Mouse (Mus musculus) cerebellum, adult 11-12 months (tissue): Measurements from ENCODE around the gene Rprd1b.

Experiments
- DNase-seq: peaks from one replicate; pipeline ENCODE4 v3.0.0; 2022

Gene Rprd1b

DNA sequence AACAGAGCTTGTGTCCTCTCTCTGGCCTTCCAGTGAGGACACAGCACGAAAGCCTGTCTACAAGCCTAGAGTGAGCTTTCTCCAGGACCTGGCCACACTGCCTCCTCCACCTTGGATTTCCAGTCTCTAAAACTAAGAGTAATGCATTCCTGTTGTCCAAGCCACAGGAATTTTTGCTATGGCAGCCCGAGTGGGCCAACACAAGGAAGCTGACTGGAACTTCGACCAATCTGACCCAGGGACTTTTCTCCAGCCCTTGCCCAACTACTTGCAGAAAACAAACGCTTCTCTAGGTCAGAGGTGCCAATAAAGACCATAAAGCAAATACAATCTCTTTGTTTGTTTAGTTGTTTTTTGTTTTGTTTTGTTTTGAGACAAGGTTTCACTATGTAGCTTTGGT is 61.8 kb downstream of the Rprd1b start:
- DNase-seq = no peak

DNA sequence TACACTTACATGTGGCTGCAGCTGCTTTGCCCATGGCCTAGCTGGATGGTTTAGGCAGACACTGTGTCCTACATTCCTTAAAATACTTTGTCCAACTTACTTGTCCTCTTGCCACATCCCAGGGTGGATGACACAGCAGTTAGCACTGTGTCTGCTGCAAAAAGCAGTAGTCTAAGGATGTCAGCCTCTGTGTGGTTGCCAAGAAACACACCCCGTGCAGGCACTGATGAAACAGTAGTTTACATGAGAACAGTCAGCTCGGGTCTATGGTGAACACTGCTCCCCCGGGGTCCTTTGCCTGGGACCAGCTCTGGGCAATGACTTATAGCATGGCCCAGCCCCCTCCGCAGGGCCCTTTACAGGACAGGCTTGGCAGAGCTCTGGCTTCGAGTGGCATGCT is 65.0 kb downstream of the Rprd1b start:
- no peak for DNase-seq

DNA sequence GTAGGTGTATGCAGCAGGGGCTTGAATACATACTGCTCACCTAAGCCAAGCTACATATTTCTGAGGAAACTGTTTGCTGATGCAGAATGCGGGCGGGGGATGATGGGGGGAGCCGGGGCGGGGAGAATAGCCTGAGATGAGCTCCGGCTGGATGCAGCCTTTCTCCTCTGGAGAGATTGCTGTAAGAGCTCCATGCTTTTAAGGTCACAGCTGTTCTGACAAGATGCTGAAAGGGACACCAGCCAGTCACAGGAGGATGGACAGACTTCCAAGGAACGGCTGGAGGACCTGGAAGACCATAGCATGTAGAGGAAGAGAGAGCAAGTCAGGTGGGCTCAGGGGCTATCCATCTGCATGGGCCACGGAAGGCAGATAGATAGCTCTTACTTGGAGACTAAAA is 66.0 kb downstream of the Rprd1b start:
- DNase-seq = no peak

DNA sequence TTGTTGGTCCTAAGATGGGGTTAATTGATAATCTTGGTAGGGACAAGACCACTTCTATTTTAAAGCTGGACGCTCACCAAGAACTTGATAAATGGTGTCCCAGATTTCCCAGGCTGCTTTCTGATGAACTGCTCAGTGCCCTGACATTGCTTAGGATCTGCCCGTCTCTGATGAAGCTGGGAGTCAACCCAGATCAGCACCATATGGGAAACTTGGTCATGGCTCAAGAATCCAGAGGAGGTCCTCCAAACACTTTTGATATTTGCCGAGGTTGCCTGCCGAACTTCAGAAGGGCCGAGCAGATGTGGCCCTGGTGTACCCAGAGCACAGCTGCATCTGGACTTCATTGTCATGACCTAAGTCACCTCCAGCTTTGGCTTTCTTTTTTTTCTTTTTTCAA is 66.5 kb downstream of the Rprd1b start:
- peak; percentile 50 for DNase-seq

DNA sequence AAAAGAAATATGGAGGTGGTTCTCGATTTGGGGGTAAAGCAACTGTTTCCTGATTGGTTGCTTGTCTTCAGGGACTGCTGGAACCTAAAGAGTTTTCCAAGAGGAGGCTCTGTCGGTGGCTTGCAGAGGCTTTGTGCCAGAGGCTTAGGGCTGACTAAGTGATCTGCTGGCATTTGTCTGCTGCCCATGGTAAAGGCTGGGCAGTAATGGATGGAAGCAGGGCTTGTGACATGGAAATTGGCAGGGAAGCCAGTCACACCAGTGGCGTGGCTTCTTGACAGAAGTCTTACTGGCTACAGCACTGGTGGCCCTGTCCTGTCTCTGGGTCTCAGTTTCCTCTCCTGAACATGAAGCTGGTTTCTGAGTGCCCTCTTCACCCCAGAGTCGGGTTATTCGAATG is 68.8 kb downstream of the Rprd1b start:
- no peak for DNase-seq

DNA sequence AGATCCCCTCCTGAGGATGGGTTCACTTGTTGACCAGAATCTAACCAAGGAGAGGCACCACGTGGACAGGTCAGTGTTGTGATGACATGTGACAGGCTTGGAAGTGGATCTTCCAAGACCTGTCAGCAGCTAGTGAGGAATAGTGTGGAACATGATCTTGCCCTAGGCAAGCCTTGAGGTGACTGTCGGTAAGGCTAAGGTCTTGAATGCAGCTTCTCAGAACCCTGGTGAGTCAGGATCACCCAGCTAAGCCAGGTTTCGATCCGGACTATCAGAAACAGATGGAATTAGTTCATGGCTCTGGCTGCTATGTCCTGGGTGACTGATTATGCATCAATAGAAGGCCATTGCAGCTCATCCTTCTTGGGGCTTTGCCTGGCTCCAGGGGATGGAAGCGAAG is 70.4 kb downstream of the Rprd1b start:
- no peak for DNase-seq

DNA sequence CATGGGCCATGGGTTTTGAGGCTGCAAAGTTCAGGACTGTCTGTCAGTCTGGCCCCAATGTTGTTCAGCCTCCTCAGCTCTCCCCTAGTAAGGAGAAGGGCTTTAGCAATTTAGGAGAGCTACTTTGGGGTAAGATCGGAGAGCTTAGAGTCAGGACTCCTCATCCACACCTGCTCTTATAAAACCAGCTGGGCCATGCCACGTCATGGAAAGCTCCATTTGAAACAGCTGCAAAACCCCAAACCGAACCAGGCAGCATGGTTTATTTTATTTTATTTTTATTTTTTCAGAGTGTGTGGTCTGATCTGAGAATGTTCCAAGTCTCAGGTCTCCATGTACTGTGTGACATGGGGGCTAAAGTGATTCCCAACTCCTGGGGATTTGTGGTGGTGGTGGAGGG is 71.2 kb downstream of the Rprd1b start:
- no peak for DNase-seq

DNA sequence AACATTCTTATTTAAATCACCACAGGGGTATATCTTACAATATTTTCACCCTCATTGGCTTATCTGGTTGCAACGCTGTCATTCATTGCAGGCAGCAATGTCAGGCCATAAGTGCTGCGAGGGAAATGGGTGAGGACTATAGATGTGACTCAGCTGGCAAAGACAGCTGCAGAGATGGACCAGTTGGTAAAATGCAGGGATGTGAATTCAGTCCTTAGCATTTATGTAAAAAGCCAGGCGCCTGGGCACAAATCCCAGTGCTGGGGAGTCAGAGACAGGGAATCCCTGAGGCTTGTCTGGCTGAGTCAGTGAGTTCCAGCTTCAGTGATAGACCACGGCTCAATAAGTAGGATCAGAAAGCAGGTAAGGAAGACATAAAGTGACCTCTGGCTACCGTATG is 73.5 kb downstream of the Rprd1b start:
- no peak for DNase-seq

DNA sequence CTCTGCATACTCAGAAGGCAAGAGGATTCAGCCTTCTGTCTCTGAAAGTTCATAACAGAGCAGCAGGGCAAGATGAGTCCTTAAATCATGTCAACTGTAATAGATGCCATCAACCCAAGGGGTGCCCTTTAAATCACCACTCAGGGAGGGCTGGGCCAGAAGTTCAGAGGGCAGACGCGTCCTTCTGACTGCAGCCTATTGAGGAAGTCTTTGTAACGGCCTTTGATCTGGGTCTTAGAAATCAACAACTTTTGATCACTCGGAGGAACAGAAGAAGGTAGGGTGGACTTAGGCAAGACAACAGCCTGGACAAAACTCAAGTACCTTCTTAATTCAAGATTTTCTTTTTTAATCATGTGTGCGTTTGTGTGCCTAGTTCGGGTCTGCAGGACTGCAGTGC is 76.7 kb downstream of the Rprd1b start:
- no peak for DNase-seq

DNA sequence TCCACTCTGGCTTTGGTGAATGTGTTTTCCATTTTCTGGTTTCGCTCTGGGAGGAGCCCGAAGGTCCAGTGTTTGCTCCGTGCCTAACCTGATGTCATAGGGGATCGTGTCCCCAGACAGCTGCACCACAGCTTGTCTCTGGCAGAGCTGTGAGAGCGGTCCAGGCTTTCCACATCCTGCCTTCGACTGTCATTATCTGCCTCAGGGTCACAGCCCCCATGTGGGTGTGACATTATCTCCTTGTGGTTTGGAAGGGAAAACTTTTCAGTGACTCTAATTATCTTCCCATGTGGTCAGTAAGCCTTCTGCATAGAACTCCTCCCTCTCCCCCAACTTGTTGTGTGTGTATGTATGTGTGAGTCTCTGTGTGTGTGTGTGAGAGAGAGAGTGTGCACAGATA is 77.3 kb downstream of the Rprd1b start:
- DNase-seq = no peak

DNA sequence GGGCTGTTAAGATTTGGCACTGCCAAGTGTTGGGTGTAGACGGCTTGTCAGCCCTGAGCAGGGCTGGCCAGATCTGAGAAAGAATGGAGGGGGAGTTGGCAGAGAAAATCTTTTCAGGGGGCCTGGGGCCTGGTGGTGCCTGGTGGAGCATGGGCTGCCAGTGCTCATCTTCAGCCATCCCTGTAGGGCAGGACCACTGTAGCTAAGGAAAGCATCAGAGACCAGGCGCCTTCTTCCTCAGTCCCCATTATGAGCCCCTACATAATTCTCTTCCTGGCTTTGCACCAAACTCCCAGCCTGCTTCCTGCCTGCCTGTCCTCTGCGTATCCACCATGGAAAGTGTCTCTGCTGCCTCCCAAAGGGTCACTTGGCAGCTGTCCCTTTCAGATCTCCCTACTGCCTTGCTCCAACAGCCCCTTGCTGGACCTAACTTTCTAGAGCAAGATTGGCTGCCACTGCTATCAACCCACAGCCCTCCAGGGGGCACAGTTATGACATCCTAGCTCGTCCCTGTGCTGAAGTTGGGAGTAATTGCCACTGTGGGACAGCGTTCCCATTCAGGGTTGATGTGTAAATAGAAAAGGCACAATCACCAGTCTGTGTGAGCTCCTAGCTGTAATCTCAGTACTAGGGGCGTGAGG is 78.8 kb downstream of the Rprd1b start:
- no peak for DNase-seq

DNA sequence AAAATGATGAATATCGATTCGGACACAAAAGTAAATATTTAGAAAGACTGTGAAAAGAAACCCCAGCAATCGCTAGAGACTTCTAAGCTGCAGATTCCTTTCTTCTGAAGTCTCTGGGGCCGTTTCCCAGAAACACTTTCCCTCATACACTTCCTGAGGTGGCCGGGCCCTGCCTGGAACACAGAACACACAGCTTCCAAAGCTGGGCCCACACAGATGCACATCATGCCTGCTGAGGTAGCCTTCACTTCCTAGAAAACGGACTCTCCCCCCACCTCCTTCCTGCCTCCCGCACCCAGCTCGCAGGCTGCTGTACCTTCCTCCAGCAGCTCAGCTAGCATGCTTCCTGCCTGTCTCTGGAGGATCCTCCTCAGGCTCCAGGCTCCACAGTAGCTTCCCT is 81.2 kb downstream of the Rprd1b start:
- DNase-seq = no peak

DNA sequence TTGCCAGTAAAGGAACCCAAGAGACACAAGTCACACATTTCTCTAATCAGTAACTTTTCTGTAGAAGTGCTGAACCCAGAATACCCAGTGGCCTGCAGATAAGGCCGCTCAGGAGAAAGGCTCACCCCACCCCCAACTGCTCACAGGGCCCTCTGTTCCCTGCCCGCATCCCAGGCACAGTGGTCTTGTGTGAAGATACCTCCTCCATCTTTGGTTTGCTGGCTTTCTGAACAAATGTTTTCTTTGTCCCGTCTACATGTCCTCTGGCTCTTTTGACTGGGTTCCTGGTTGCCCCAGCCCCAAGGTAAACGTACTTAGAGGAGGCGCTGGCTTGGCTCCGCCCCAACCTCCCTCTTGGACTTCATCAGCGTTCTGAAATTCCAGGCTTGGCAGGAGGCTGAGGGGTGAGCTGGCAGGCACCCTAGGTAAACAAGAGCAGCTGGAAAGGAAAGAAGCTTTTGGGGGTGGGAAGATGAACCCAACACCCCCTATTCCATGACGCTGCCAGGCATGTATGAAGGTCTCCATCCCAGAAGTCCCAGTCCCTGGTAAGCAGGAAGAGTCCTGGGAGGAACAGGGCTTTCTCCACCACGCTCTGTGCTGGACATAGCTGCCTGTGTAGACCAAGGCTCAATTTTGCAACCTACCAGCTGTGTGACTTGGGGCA is 85.4 kb downstream of the Rprd1b start:
- no peak for DNase-seq

DNA sequence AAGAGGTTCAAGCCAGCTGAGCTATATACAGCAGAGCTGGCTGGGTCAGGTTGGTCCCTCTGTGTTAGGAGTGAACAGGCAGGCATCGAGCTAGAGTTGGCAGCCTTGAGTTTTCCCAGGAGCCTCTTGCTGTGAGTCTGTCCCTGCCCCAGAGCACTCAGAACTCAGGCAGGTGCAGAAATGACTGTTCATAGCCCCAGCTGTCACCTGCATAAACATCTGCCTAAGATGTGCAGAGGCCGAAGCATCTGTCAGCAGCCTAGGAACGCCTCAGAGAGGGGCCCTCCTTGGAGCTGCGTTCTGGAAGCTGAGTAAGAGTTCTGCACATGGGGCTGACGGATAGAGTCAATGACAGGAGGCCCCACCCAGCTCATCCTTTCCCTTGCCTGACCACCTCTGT is 86.6 kb downstream of the Rprd1b start:
- no peak for DNase-seq

DNA sequence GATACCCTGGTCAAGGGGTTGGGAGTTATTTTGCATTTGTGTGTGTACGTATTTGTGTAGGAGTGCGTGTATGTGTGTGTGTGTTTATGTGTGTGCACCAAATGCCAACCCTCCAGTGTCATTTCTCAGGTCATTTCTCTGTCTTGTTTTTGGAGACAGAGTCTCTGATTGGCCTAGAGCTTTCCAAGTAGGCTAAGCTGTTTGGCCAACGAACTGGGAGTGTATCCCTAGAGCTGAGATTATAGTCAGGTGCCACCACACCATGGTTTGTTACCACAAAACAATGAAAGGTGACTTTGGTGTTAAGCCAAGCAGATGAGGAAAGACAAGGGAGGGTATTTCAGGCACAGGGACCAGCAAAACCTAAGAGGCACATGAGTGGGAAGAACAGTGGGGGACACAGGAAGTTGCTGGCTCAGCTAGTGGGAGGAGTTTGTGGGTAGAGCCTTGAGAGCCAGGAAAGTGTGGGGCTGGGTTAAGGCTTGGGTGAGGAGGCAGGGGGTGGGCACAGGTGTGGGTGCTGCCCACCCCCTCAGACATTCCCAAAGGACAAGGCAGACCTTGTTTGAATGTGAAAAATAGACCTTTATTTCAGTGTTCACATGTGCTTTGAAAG is 87.6 kb downstream of the Rprd1b start:
- DNase-seq = no peak

DNA sequence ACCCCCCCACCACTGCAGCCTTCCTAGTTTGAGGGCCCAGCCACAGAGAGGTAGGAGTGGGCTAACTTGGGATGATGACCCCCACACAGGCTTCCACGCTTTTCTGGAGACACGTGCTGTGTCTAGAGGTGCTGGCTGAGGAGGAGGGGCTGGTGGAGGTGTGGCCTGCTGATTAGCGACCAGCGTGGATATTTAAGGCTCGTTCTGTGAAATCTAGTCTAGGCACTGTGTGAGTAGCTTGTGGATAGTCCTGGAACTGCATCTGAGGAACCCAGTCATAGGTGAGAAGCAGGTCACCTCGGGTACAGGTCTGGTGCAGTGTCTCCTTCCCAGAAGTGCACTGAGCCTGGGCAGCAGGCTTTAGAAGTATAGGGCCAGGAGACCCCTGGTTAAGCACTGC is 88.4 kb downstream of the Rprd1b start:
- DNase-seq = no peak

DNA sequence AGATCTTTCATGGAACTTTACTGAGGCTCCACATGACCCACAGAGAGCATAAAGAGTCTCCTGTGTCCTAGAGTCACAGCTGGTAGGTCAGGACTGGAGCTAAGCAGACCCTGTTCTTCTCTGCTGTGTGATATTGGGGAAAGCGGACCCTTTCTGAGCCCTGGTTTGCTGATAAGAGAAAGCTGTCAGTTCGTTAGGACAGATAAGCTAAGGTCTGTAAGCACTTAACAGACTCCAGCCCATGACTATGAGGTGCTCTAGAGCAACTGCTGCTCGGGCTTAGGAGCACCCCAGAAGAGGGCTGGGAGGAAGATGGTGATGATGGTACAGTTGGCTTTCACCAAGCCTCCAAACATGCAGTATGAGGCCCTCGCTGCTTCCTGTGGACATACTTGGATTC is 90.8 kb downstream of the Rprd1b start:
- DNase-seq = no peak

DNA sequence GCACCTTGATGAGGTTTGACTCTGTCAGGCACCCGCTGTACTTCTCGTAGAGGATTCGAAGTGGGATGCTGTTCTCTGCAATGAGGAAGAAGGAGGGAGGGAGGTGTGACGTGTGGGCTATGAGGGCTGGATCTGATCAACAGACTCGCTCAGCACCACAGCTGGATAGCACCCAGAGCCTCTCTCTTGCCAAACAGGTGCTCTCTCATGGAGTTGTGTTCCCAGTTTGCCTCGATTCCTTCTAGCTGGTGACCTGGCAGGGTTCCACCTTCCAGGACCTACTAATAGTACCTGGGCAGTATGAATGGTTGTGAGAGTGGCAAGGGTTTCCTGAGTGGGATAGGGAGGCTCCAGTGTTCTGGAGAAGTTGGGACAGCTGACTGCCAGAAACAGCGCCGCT is 91.9 kb downstream of the Rprd1b start:
- no peak for DNase-seq

DNA sequence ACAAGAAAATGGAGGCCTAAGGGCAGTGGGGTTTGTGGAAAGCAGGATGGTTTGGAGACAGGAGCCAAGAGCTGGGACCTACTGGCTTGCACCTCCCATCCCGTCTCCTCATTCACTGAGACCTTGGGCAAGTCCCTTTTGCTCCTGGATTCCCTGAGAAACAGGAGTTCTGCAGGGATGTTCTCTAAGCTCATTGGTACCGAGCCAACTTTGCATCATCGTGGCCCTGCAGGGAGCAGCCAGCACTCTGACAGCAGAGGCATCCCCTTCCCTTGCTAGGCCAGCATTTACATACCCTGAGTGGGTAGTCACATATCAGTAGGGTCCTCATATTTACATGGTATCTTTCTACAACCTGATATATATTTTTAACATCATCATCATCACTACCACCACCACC is 92.6 kb downstream of the Rprd1b start:
- DNase-seq = no peak

DNA sequence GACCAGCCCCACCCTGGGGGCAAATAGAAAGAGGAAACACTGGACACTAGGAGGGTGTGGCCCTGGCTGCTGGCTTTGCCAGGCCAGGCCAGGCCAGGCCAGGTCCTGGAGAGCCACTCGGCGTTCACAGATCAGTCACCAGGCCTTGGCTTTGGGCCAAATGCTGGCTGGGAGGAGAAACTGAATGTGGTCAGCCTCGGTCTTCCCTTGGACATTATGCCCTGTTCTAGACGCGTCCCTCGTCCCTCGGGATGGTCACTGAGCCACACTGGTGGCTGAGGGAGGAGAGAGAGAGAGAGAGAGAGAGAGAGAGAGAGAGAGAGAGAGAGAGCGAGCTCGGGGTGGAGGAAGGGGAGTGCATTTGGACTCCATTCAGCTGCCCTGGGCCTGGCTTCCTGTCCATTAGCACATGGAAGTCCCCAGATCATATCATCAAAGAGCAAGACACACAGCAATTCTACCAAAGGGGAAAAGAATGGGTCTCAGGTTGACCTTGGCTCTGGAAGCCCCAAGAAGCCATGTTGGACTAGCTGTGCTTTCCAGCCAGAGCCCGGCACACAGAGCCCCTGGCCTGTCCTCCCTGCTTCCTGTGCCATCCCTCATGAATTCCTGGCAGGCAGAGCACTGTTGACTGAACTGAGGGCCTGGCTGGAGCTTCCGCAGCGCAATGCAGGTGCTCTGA is 93.5 kb downstream of the Rprd1b start:
- DNase-seq = peak; percentile 59

DNA sequence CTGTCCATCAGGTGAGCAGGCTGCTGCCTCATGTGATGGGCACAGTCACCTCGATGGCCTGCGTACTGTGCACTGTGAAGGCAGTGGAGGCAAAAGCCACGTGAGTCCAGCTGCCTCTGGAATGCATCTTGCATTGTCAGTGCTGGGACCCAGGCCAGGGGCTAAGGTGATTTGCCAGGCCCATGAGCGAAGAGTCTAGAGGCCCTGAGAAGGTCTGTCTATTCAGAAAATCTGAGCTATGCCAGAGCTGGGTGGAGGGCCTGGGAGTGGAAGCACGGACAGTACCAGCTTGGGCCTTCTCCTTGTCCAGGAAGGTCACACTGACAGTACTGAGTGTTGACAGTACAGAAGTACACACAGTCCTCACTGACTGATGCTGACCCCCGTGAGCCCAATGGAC is 94.5 kb downstream of the Rprd1b start:
- no peak for DNase-seq

DNA sequence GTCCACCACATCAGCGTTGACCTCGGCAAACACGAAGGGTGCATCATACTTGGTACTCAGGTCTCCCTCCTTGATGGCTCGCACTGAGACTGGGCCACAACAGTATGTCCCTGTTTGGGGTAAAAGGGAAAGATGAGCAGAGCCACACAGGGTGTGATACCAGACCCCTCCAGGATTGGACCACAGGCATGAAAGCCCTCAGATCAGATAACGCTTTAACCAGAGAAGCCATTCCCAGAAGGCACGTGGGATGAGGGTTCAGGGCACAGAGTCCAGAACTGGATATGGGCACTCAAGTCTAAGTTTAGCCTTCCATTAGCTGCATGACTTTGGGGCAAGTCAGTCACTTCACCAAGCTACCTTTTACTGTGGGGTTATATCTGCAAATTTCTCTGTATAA is 98.9 kb downstream of the Rprd1b start:
- DNase-seq = no peak

DNA sequence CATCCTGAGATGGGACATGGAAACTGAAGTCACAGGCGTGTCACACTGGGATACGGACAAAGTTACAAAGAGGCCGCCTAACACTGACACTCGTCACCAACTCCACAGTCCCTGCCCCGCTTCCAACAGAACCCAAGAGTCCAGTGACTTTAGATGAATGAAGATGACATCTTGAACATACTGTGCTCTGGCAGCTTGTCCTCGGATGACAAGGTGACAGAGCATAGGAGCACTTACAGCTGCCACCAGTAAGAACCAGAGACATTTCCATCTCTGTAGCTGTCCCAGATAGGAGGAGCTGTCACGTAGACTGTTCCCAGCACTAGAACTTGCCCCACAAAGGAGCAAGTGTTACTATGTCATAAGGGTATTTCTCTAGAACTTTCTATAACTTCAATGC is 99.6 kb downstream of the Rprd1b start:
- DNase-seq = no peak

DNA sequence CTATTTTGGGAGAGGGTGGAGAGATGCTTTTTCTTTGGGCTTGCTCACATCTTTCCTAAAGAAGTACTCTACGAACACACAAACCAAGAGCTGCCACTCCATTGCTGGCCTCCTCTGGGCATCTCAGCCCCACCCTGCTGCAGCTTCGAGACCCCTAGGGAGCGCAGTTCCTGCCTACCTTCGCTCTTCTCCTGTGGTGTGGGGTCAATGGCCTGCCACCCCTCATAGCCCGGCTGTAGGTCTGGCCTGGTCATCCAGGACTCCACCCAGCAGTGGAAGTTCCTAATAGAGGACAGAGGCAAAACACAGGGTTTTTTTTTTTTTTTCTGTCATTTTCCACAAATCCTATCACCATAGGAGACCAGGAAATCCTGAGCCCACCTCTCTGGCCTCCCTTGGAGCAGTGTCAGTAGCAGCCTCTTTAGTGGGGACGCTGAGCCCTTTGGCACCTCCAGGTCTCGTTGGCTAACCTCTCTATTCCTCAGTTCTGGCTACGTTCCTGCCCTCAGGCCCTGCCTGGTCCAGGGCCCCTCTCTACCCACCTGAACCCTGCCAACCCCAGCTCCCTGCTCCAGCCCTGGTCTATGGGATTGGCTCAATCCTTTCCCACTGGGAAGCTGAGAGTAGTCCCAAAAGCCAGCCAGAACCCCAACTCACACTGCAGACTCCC is 100.3 kb downstream of the Rprd1b start:
- DNase-seq = no peak
